Mouse (Mus musculus) intestine, embryonic 15.5 days (tissue): ENCODE results near the gene Pcsk6. TPM values are rescaled to one million over a fixed set of nuclear protein-coding genes. Genes with fewer than 3 reads are reported as not detected.

Experiments
- ATAC-seq: fragments of 200-750 bp; cut with Nextera tagmentation; 2 replicates; pipeline ENCODE4 v1.8.0; 2017; ENCODE audit warnings: moderate TSS enrichment, moderate library complexity
- H3K27ac ChIP-seq: fragments of 300-500 bp; sonication (generic); 2 replicates; pipeline ENCODE4 v1.5.1; 2015; ENCODE audit warnings: mild to moderate bottlenecking, inconsistent platforms
- H3K27me3 ChIP-seq: fragments of 300-500 bp; sonication (generic); replicated peaks from 2 replicates; pipeline ENCODE4 v1.6.1; 2015; ENCODE audit warnings: inconsistent platforms
- H3K36me3 ChIP-seq: fragments of 300-500 bp; sonication (generic); 2 replicates; pipeline ENCODE4 v1.6.1; 2015; ENCODE audit warnings: inconsistent platforms
- H3K4me1 ChIP-seq: fragments of 300-500 bp; sonication (generic); replicated peaks from 2 replicates; pipeline ENCODE4 v1.6.1; 2015; ENCODE audit warnings: inconsistent platforms
- H3K4me2 ChIP-seq: fragments of 300-500 bp; sonication (generic); replicated peaks from 2 replicates; pipeline ENCODE4 v1.6.1; 2015; ENCODE audit warnings: mild to moderate bottlenecking, inconsistent platforms
- H3K4me3 ChIP-seq: fragments of 300-500 bp; sonication (generic); replicated peaks from 2 replicates; pipeline ENCODE4 v1.5.1; 2015; ENCODE audit warnings: inconsistent platforms
- H3K9ac ChIP-seq: fragments of 300-500 bp; sonication (generic); 2 replicates; pipeline ENCODE4 v1.6.1; 2015; ENCODE audit warnings: inconsistent platforms
- H3K9me3 ChIP-seq: fragments of 300-500 bp; sonication (generic); 2 replicates; pipeline ENCODE4 v1.6.1; 2016; ENCODE audit warnings: inconsistent platforms
- WGBS: fragments of 180-500 bp; shearing (Covaris S2); methylation state at CpG from one replicate; pipeline ENCODE4 v1.1.7; 2015; 5-methylcytosine and 5-hydroxymethylcytosine counted together
- polyA plus RNA-seq: library from polyadenylated mRNA; unstranded; fragments of >200 nt; fragmentation: Nextera tagmentation; extraction: Ambion mirVana; gene quantifications from 2 replicates; pipeline ENCODE4 v1.2.1, GENCODE M21; 2015

The Pcsk6 gene
- polyA plus RNA-seq, 1 experiment from 2014 or later, result 2.6 TPM

DNA sequence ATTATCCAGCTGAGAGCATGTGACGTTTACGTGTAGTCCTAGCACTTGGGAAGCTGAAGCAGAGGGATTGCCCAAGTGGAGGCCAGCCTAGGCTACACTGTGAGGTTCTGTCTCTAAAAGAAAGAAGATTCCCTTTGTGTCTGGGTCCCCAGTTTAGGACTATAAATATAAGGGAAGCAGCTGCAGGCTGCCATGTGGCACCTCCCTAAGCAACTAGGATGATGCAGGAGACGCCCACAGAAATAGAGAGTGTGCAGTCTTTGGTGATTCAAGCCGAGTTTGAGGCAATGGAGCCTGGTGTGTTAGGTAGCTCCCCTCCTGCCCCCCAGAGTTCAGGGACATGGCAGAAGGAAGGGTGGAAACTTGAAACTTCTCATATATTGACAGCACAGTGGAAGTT lies 226.1 kb downstream of the Pcsk6 start:
- Histone ChIP-seq H3K4me1 (0 out of 2 replicates have a peak, but pooled peaks cover 5% of the 10 kb centered on the region), H3K4me3 (no peak overlapping the region), H3K27ac (no peak overlapping the region), H3K4me2 (no peak overlapping the region), H3K27me3 (no peaks in the 10 kb centered on the region), H3K36me3 (peaks cover 62% of the 10 kb centered on the region), H3K9ac (no peak overlapping the region), H3K9me3 (no peaks in the 10 kb centered on the region)
- 93% methylated on average over 4 of the region's 4 CpGs for WGBS
- no peak for ATAC-seq

DNA sequence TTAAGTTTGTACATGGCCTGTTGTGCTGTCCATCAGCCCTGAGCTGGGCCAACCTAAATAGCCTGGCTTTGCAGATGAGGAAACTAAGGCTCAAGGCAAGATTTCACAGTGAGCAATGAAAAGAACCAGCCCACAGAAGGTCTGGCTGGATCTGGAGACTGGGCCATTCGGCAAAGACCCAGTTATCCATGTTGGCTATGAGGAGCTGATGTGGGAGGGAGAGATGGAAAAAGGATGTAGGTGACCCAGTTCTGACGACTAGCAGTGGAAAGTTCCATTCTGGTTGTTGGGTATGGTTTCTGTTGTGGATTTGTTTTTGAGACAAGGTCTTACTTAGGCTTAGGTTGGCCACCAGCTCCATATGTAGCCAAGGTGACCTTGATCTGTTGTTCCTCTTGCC lies 226.5 kb downstream of the Pcsk6 start:
- Histone ChIP-seq H3K4me1 (0 out of 2 replicates have a peak, but pooled peaks cover 5% of the 10 kb centered on the region), H3K9me3 (no peaks in the 10 kb centered on the region), H3K27ac (no peak overlapping the region), H3K4me2 (no peak overlapping the region), H3K36me3 (peaks cover 62% of the 10 kb centered on the region), H3K4me3 (no peak overlapping the region), H3K27me3 (no peaks in the 10 kb centered on the region), H3K9ac (no peak overlapping the region)
- 81% methylated on average over 2 of the region's 2 CpGs for WGBS
- ATAC-seq, result no peak

GRCm38 (mm10) chr7:66090676-66091190 lies 229.2 kb downstream of the Pcsk6 start:
- Histone ChIP-seq H3K4me2 (no peak overlapping the region), H3K27ac (no peak overlapping the region), H3K27me3 (no peaks in the 10 kb centered on the region), H3K4me1 (no peaks in the 10 kb centered on the region), H3K4me3 (no peak overlapping the region), H3K9me3 (no peaks in the 10 kb centered on the region), H3K9ac (no peak overlapping the region), H3K36me3 (peaks cover 48% of the 10 kb centered on the region)
- ATAC-seq, result no peak
- WGBS, result 84% methylated on average over 11 of the region's 11 CpGs

- Histone ChIP-seq H3K9me3 (no peaks in the 10 kb centered on the region), H3K9ac (no peak overlapping the region), H3K4me2 (no peak overlapping the region), H3K4me3 (no peak overlapping the region), H3K4me1 (no peaks in the 10 kb centered on the region), H3K27me3 (no peaks in the 10 kb centered on the region), H3K36me3 (peaks cover 44% of the 10 kb centered on the region), H3K27ac (no peak overlapping the region)
- peak; percentile 25; the same call in 1 of the 2 replicates for ATAC-seq
- 85% methylated on average over 7 of the region's 7 CpGs for WGBS
Measured at GRCm38 (mm10) chr7:66091553-66091952, 230.0 kb downstream of the Pcsk6 start.

DNA sequence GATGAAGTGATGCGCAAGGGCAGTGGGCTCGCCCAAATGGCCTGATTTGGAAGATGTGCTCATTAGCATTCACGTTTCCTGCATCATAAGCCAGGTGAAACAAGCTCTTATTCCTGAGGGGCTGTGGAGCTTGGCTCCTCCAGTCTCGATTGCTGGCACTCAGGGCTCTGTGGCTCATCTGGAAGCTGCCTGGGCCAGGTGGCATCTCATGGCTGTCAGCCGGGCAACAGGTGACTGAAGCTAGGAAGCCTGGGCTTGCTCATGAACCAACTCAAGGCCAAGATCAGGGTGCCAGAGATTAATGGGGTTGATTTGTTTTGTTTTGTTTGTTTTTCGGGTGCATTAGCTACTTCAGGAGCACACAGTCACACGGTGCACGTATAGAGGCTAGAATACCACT lies 231.1 kb downstream of the Pcsk6 start:
- WGBS, result 87% methylated on average over 8 of the region's 8 CpGs
- peaks cover 34% of the 10 kb centered on the region for H3K36me3 ChIP-seq

DNA sequence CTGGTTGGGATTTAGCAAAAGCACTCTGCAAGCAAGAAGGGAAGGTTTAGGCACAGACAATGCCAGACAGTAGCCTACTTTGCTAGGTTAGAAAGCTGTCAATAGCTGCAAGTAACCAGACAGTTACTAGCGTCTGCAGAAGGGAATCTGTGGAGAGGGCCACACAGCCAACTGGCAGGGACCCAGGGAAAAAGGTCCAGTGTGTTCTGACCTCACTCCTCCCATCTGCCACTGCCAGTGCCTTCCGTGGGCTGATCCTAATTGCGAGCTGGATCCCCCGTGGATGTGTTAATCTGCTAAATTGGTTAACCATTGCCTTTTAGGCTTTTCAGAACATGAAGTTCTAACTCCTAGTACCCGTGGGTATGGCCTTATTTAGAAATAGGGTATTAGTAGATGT lies 232.6 kb downstream of the Pcsk6 start:
- peaks cover 22% of the 10 kb centered on the region for H3K36me3 ChIP-seq
- no peaks in the 10 kb centered on the region for H3K4me1 ChIP-seq
- 77% methylated on average over 5 of the region's 5 CpGs for WGBS
- H3K4me2 ChIP-seq, result no peak overlapping the region
- H3K27me3 ChIP-seq, result no peaks in the 10 kb centered on the region
- H3K4me3 ChIP-seq, result no peak overlapping the region
- no peak overlapping the region for H3K9ac ChIP-seq
- H3K9me3 ChIP-seq, result no peaks in the 10 kb centered on the region
- H3K27ac ChIP-seq, result no peak overlapping the region
- ATAC-seq, result no peak

More for the DNA sequence above, 231.1 kb downstream of the Pcsk6 start:
- Histone ChIP-seq H3K9ac (no peak overlapping the region), H3K4me3 (no peak overlapping the region), H3K9me3 (no peaks in the 10 kb centered on the region), H3K4me1 (no peaks in the 10 kb centered on the region), H3K4me2 (no peak overlapping the region), H3K27me3 (no peaks in the 10 kb centered on the region), H3K27ac (no peak overlapping the region)
- no peak for ATAC-seq

DNA sequence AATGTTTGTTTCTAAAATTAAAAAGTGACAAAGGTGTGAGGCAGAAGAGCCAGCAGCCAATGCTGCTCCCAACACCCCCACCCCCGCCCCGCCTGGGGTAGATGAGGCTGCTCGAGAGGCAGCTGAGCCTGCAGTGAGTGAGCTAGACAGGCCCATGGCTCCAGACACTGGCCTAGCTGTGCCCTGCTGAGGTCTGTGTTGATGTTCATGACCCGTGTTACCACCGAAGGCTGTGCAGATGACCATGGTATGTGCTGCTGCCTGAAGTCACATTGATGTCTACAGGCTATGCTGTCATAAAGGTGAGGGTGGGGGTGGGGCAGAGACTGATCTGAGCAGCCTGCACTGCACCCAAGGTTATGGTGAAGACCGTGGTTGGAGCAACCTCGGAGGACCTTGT lies 237.3 kb downstream of the Pcsk6 start:
- Histone ChIP-seq H3K4me2 (no peak overlapping the region), H3K9ac (no peak overlapping the region), H3K27ac (no peak overlapping the region), H3K27me3 (no peaks in the 10 kb centered on the region), H3K36me3 (no peaks in the 10 kb centered on the region), H3K4me1 (no peaks in the 10 kb centered on the region), H3K4me3 (no peak overlapping the region), H3K9me3 (no peaks in the 10 kb centered on the region)
- WGBS, result 80% methylated on average over 7 of the region's 7 CpGs
- ATAC-seq, result no peak

Other genes with a start within 250 kb of the Pcsk6 start
- gene Tarsl2, start 216.8 kb upstream of the Pcsk6 start, polyA plus RNA-seq, result 7.6 and 8.0 TPM in 2 replicates
- 79.2 and 88.1 TPM in 2 replicates for gene Tm2d3, start 170.6 kb upstream of the Pcsk6 start, polyA plus RNA-seq
- gene Gm45213, start 181.9 kb downstream of the Pcsk6 start, polyA plus RNA-seq, result not detected in 2 replicates
- 165 and 179 TPM in 2 replicates for gene Snrpa1, start 197.3 kb downstream of the Pcsk6 start, polyA plus RNA-seq
- 107 and 114 TPM in 2 replicates for gene Selenos, start 217.9 kb downstream of the Pcsk6 start, polyA plus RNA-seq
- 10.2 and 11.1 TPM in 2 replicates for gene Chsy1, start 247.8 kb downstream of the Pcsk6 start, polyA plus RNA-seq